Mouse (Mus musculus): ENCODE measurements around the gene Nkpd1. TPM values are rescaled to one million over a fixed set of nuclear protein-coding genes. Genes with fewer than 3 reads are reported as not detected.

Gene Nkpd1
- polyA plus RNA-seq, 1 experiment from 2014 or later = 1.2 TPM

DNA sequence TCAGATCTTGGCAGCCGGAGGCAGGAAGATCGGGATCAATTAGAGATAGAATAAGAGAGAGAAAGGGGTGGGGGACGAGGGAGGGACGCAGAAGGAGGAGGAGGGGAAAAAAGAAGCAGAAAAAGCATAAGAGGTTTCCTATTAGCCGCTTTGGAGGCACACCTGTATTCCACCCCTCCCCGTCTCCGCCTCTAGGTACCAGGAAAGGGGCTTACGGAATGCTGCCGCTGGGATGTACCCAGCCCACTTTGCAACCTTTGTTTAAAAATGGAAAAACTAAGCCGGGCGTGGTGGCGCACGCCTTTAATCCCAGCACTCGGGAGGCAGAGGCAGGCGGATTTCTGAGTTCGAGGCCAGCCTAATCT is 56.1 kb downstream of the Nkpd1 start:
- peak overlapping the region; percentile 76 for H3K9ac ChIP-seq (replicated peaks; ENCODE audit: low read depth, low read length)
- WGBS = 28% methylated on average over 16 of the region's 16 CpGs
- H3K4me3 ChIP-seq (ENCODE audit: low read depth, low read length) = peak overlapping the region; percentile 66
- H3K27me3 ChIP-seq (ENCODE audit: control insufficient read depth, insufficient read depth, low read length) = peaks cover 24% of the 10 kb centered on the region
- H3K27ac ChIP-seq (ENCODE audit: low read depth, low read length) = 0 out of 2 replicates have a peak overlapping the region, but pooled peaks have one; percentile 46
- peaks cover 20% of the 10 kb centered on the region for H3K4me1 ChIP-seq (ENCODE audit: control insufficient read depth, insufficient read depth, low read length)
- H3K9me3 ChIP-seq (ENCODE audit: control insufficient read depth, low read length) = no peaks in the 10 kb centered on the region
- H3K4me2 ChIP-seq (ENCODE audit: low read depth, low read length) = peak overlapping the region; percentile 92
- no peaks in the 10 kb centered on the region for H3K36me3 ChIP-seq (ENCODE audit: control insufficient read depth, insufficient read depth, low read length)
- no peak for ATAC-seq (ENCODE audit: low read depth)

Other genes starting within 250 kb of the Nkpd1 start
- 17.4 and 40.9 TPM in 2 replicates for gene Vasp, start 246.0 kb upstream of the Nkpd1 start, polyA plus RNA-seq (2014; fragmentation: Nextera tagmentation; extraction: Ambion mirVana)
- gene Ppm1n, start 237.8 kb upstream of the Nkpd1 start, polyA plus RNA-seq (2014; fragmentation: Nextera tagmentation; extraction: Ambion mirVana) = 0.66 and 0.75 TPM in 2 replicates
- 115 and 118 TPM in 2 replicates for gene Rtn2, start 235.2 kb upstream of the Nkpd1 start, polyA plus RNA-seq (2014; fragmentation: Nextera tagmentation; extraction: Ambion mirVana)
- gene Fosb, start 207.8 kb upstream of the Nkpd1 start, polyA plus RNA-seq (2014; fragmentation: Nextera tagmentation; extraction: Ambion mirVana) = not detected in 2 replicates
- 90.4 and 98.9 TPM in 2 replicates for gene Ercc1, start 173.1 kb upstream of the Nkpd1 start, polyA plus RNA-seq (2014; fragmentation: Nextera tagmentation; extraction: Ambion mirVana)
- 19.1 and 21.5 TPM in 2 replicates for gene Cd3eap, start 158.4 kb upstream of the Nkpd1 start, polyA plus RNA-seq (2014; fragmentation: Nextera tagmentation; extraction: Ambion mirVana)
- 1.4 and 1.7 TPM in 2 replicates for gene Ppp1r13l, start 158.1 kb upstream of the Nkpd1 start, polyA plus RNA-seq (2014; fragmentation: Nextera tagmentation; extraction: Ambion mirVana)
- gene Ercc2, start 135.8 kb upstream of the Nkpd1 start, polyA plus RNA-seq (2014; fragmentation: Nextera tagmentation; extraction: Ambion mirVana) = 11.4 TPM in 2 replicates
- gene Klc3, start 113.7 kb upstream of the Nkpd1 start, polyA plus RNA-seq (2014; fragmentation: Nextera tagmentation; extraction: Ambion mirVana) = 1.1 and 2.1 TPM in 2 replicates
- gene Ckm, start 113.1 kb upstream of the Nkpd1 start, polyA plus RNA-seq (2014; fragmentation: Nextera tagmentation; extraction: Ambion mirVana) = 0.63 and 2.0 TPM in 2 replicates
- 17.0 and 19.2 TPM in 2 replicates for gene Mark4, start 59.0 kb upstream of the Nkpd1 start, polyA plus RNA-seq (2014; fragmentation: Nextera tagmentation; extraction: Ambion mirVana)
- gene Exoc3l2, start 54.5 kb upstream of the Nkpd1 start, polyA plus RNA-seq (2014; fragmentation: Nextera tagmentation; extraction: Ambion mirVana) = 0.71 TPM in 2 replicates
- 2.8 and 3.2 TPM in 2 replicates for gene Bloc1s3, start 9.5 kb upstream of the Nkpd1 start, polyA plus RNA-seq (2014; fragmentation: Nextera tagmentation; extraction: Ambion mirVana)
- gene Trappc6a, start 9.4 kb upstream of the Nkpd1 start, polyA plus RNA-seq (2014; fragmentation: Nextera tagmentation; extraction: Ambion mirVana) = 31.7 and 33.8 TPM in 2 replicates
- gene Ppp1r37, start 45.2 kb downstream of the Nkpd1 start, polyA plus RNA-seq (2014; fragmentation: Nextera tagmentation; extraction: Ambion mirVana) = 8.1 and 15.8 TPM in 2 replicates
- 0.13 and 0.27 TPM in 2 replicates for gene Zfp296, start 59.4 kb downstream of the Nkpd1 start, polyA plus RNA-seq (2014; fragmentation: Nextera tagmentation; extraction: Ambion mirVana)
- gene Gemin7, start 59.8 kb downstream of the Nkpd1 start, polyA plus RNA-seq (2014; fragmentation: Nextera tagmentation; extraction: Ambion mirVana) = 150 and 153 TPM in 2 replicates
- 49.7 and 51.3 TPM in 2 replicates for gene Clasrp, start 86.6 kb downstream of the Nkpd1 start, polyA plus RNA-seq (2014; fragmentation: Nextera tagmentation; extraction: Ambion mirVana)
- 6.6 and 7.3 TPM in 2 replicates for gene Relb, start 111.6 kb downstream of the Nkpd1 start, polyA plus RNA-seq (2014; fragmentation: Nextera tagmentation; extraction: Ambion mirVana)
- 142 and 147 TPM in 2 replicates for gene Clptm1, start 147.2 kb downstream of the Nkpd1 start, polyA plus RNA-seq (2014; fragmentation: Nextera tagmentation; extraction: Ambion mirVana)
- gene Apoc2, start 160.1 kb downstream of the Nkpd1 start, polyA plus RNA-seq (2014; fragmentation: Nextera tagmentation; extraction: Ambion mirVana) = 1.4 TPM in 2 replicates
- gene Gm44805, start 163.6 kb downstream of the Nkpd1 start, polyA plus RNA-seq (2014; fragmentation: Nextera tagmentation; extraction: Ambion mirVana) = not detected in 2 replicates
- 0.20 and 0.27 TPM in 2 replicates for gene Apoc4, start 163.6 kb downstream of the Nkpd1 start, polyA plus RNA-seq (2014; fragmentation: Nextera tagmentation; extraction: Ambion mirVana)
- gene Apoc1, start 174.8 kb downstream of the Nkpd1 start, polyA plus RNA-seq (2014; fragmentation: Nextera tagmentation; extraction: Ambion mirVana) = 3.0 and 3.2 TPM in 2 replicates
- 310 and 558 TPM in 2 replicates for gene Apoe, start 181.3 kb downstream of the Nkpd1 start, polyA plus RNA-seq (2014; fragmentation: Nextera tagmentation; extraction: Ambion mirVana)
- gene Tomm40, start 197.6 kb downstream of the Nkpd1 start, polyA plus RNA-seq (2014; fragmentation: Nextera tagmentation; extraction: Ambion mirVana) = 121 and 124 TPM in 2 replicates
- gene Nectin2, start 232.6 kb downstream of the Nkpd1 start, polyA plus RNA-seq (2014; fragmentation: Nextera tagmentation; extraction: Ambion mirVana) = 44.7 and 47.4 TPM in 2 replicates

Measured in neural tube, embryonic 14.5 days (tissue).